ENCODE assay signal across 9 mouse cellular contexts in genomic region chr12:25034338-25034953, GRCm38 (mm10). TPM values are rescaled to one million over a fixed set of nuclear protein-coding genes. Genes with fewer than 3 reads are reported as not detected.
A peak's percentile ranks its signal among the peaks of the same experiment; 100 is the strongest.
DNase-seq lines count a peak whose midpoint lies in the region; ATAC-seq lines count a peak whose summit lies in the region.
"Had no signal": no experiment of that assay in that cellular context is flagged by ENCODE, and none has a peak within 500 bp of the region (broad histone marks: within the 10 kb centered on the region; RNA-seq: fewer than 3 reads in every experiment).

No protein-coding gene starts in this region.

- no peaks in the 10 kb centered on the region for H3K27me3 ChIP-seq in kidney, embryonic 14.5 days (ENCODE audit: control insufficient read depth, insufficient read depth, low read length)
- no peaks in the 10 kb centered on the region for H3K27me3 ChIP-seq in embryonic facial prominence, embryonic 14.5 days (replicated peaks; ENCODE audit: control insufficient read depth, insufficient read depth, low read length)
- no peaks in the 10 kb centered on the region for H3K27me3 ChIP-seq in hindbrain, embryonic 13.5 days
- H3K27me3 ChIP-seq in neural tube, embryonic 13.5 days = no peaks in the 10 kb centered on the region

- H3K4me3 ChIP-seq in kidney, embryonic 14.5 days (ENCODE audit: low read length) = no peak overlapping the region
- H3K4me3 ChIP-seq in embryonic facial prominence, embryonic 14.5 days (ENCODE audit: low read depth, low read length) = no peak overlapping the region
- H3K4me3 ChIP-seq in hindbrain, embryonic 13.5 days = no peak overlapping the region
- no peak overlapping the region for H3K4me3 ChIP-seq in neural tube, embryonic 13.5 days

- no peaks in the 10 kb centered on the region for H3K9me3 ChIP-seq in kidney, embryonic 14.5 days (ENCODE audit: control insufficient read depth, low read length)
- no peaks in the 10 kb centered on the region for H3K9me3 ChIP-seq in embryonic facial prominence, embryonic 14.5 days (ENCODE audit: control insufficient read depth, low read length)
- no peaks in the 10 kb centered on the region for H3K9me3 ChIP-seq in hindbrain, embryonic 13.5 days
- H3K9me3 ChIP-seq in neural tube, embryonic 13.5 days = no peaks in the 10 kb centered on the region

- no peak for DNase-seq in kidney, adult 18-20 months
- DNase-seq in embryonic facial prominence, embryonic 14.5 days (ENCODE audit: low spot score) = peak; percentile 48
- DNase-seq in spleen, postnatal 36 days (ENCODE audit: low spot score in 2 of 2) = no peak
- no peak for DNase-seq in liver

- H3K4me2 ChIP-seq in kidney, embryonic 14.5 days (replicated peaks; ENCODE audit: low read depth, low read length) = no peak overlapping the region
- no peak overlapping the region; the same call in 1 of the 2 replicates for H3K4me2 ChIP-seq in embryonic facial prominence, embryonic 14.5 days (ENCODE audit: low read depth, low read length)
- 0 out of 2 replicates have a peak overlapping the region, but pooled peaks have one; percentile 6 for H3K4me2 ChIP-seq in hindbrain, embryonic 13.5 days
- H3K4me2 ChIP-seq in neural tube, embryonic 13.5 days = peak overlapping the region; percentile 17

- peaks cover 2% of the 10 kb centered on the region; the same call in 1 of the 2 replicates for H3K36me3 ChIP-seq in kidney, embryonic 14.5 days (ENCODE audit: control insufficient read depth, insufficient read depth, low read length)
- peaks cover 22% of the 10 kb centered on the region for H3K36me3 ChIP-seq in embryonic facial prominence, embryonic 14.5 days (ENCODE audit: control insufficient read depth, insufficient read depth, low read length)
- peaks cover 37% of the 10 kb centered on the region for H3K36me3 ChIP-seq in hindbrain, embryonic 13.5 days
- H3K36me3 ChIP-seq in neural tube, embryonic 13.5 days = peaks cover 46% of the 10 kb centered on the region

- H3K4me1 ChIP-seq in kidney, embryonic 14.5 days (ENCODE audit: control insufficient read depth, insufficient read depth, low read length) = peaks cover 7% of the 10 kb centered on the region; the same call in 1 of the 2 replicates
- peaks cover 5% of the 10 kb centered on the region for H3K4me1 ChIP-seq in embryonic facial prominence, embryonic 14.5 days (ENCODE audit: control insufficient read depth, insufficient read depth, low read length)
- H3K4me1 ChIP-seq in hindbrain, embryonic 13.5 days (replicated peaks) = peaks cover 19% of the 10 kb centered on the region
- peaks cover 30% of the 10 kb centered on the region for H3K4me1 ChIP-seq in neural tube, embryonic 13.5 days (replicated peaks)

- no peak for ATAC-seq in kidney, embryonic 14.5 days (ENCODE audit: low FRiP score, low TSS enrichment)
- peak; percentile 47; the same call in 1 of the 2 replicates for ATAC-seq in embryonic facial prominence, embryonic 14.5 days (ENCODE audit: low read depth)
- peak; percentile 56; the same call in 1 of the 2 replicates for ATAC-seq in hindbrain, embryonic 13.5 days (ENCODE audit: low FRiP score)
- 0 out of 2 replicates have a peak, but pooled peaks have one; percentile 46 for ATAC-seq in neural tube, embryonic 13.5 days (ENCODE audit: low read depth)
- no peak for ATAC-seq in activated CD4-positive, CD25-positive, alpha-beta regulatory T cell, adult 4 months

- 78% methylated on average over 8 of the region's 8 CpGs for WGBS in kidney, embryonic 14.5 days
- WGBS in embryonic facial prominence, embryonic 14.5 days = 53% methylated on average over 8 of the region's 8 CpGs
- 36% methylated on average over 8 of the region's 8 CpGs for WGBS in hindbrain, embryonic 13.5 days
- 46% methylated on average over 8 of the region's 8 CpGs for WGBS in neural tube, embryonic 13.5 days

- H3K27ac ChIP-seq in kidney, embryonic 14.5 days (ENCODE audit: low read depth, low read length) = peak overlapping the region; percentile 59; the same call in 1 of the 2 replicates
- peak overlapping the region; percentile 46 for H3K27ac ChIP-seq in embryonic facial prominence, embryonic 14.5 days (replicated peaks; ENCODE audit: low read depth, low read length)
- H3K27ac ChIP-seq in hindbrain, embryonic 13.5 days = peak overlapping the region; percentile 85
- H3K27ac ChIP-seq in neural tube, embryonic 13.5 days (replicated peaks) = peak overlapping the region; percentile 82
- H3K27ac ChIP-seq: macrophage had no signal

- no peak overlapping the region for H3K9ac ChIP-seq in kidney, embryonic 14.5 days (ENCODE audit: low read depth, low read length)
- H3K9ac ChIP-seq in embryonic facial prominence, embryonic 14.5 days (ENCODE audit: low read depth, low read length) = no peak overlapping the region
- H3K9ac ChIP-seq in hindbrain, embryonic 13.5 days = no peak overlapping the region
- 0 out of 2 replicates have a peak overlapping the region, but pooled peaks have one; percentile 4 for H3K9ac ChIP-seq in neural tube, embryonic 13.5 days

RNA-seq across cellular contexts. Expression of gene Kidins220, which starts 59.7 kb away (rescaled TPM):
- 16.2 and 38.2 TPM in 2 replicates for polyA plus RNA-seq in kidney, embryonic 14.5 days (2014; fragmentation: Nextera tagmentation; extraction: Ambion mirVana)
- 38.4 and 42.1 TPM in 2 replicates for polyA plus RNA-seq in embryonic facial prominence, embryonic 14.5 days (2014; fragmentation: Nextera tagmentation; extraction: Ambion mirVana)
- 121 and 126 TPM in 2 replicates for polyA plus RNA-seq in hindbrain, embryonic 13.5 days (2015; fragmentation: Nextera tagmentation; extraction: Ambion mirVana)
- 108 and 113 TPM in 2 replicates for polyA plus RNA-seq in neural tube, embryonic 13.5 days (2015; fragmentation: Nextera tagmentation; extraction: Ambion mirVana)
- 10 to 100 TPM; 12.3 to 12.8 TPM for polyA plus RNA-seq in activated CD4-positive, CD25-positive, alpha-beta regulatory T cell, adult 4 months (2017; shearing (Covaris generic))

Comparison
In these comparisons a context has a peak if more than half of its experiments do, and no peak if none do; other contexts are left out.
1. ATAC-seq: peak in embryonic facial prominence, embryonic 14.5 days (single experiment), hindbrain, embryonic 13.5 days (single experiment) and neural tube, embryonic 13.5 days (single experiment); none in kidney, embryonic 14.5 days (single experiment) and activated CD4-positive, CD25-positive, alpha-beta regulatory T cell, adult 4 months (single experiment).
2. H3K4me2 ChIP-seq: peak in hindbrain, embryonic 13.5 days (single experiment) and neural tube, embryonic 13.5 days (single experiment); none in kidney, embryonic 14.5 days (single experiment) and embryonic facial prominence, embryonic 14.5 days (single experiment).
3. Peak in every context shown above with its lines, with median percentiles within 50 percentile points of each other: H3K27ac ChIP-seq.